Mouse (Mus musculus): ENCODE data around the gene Rpl37. TPM values are rescaled to one million over a fixed set of nuclear protein-coding genes. Genes with fewer than 3 reads are reported as not detected.

Gene Rpl37
- total and polyA plus RNA-seq, 3 experiments = 646 to 1,787 (median 1,083) TPM

DNA sequence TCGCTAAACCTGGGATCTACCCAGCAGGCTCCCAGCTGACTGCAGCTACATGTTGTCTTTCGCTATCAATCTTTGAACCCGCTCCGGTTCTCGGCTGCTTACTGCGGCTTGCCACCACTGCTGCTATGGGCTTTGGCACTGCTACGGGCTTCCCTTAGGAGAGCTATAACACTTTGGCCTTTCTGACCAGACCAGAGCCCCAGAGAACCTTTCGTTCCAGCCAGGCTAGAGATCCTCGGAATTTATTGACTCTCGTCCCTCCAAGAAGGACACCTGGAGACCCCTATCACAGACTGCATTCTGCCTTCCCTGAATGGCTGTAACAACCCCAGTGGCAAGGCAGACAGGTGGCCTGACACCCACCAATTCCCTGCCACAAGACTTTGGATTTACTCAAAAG, 26.3 kb upstream of the Rpl37 start:
- H3K27me3 ChIP-seq (replicated peaks) = no peaks in the 10 kb centered on the region
- H3K4me1 ChIP-seq (ENCODE audit: control insufficient read depth in 1 of 2, insufficient read depth in 2 of 2) = peaks cover 3 to 7% of the 10 kb centered on the region in 2 experiments; a peak in 2 of 4 replicates
- in situ Hi-C loops (cut with MboI; ENCODE audit: low pct_ligation_motif_present, low pct_unique_long_range_greater_than_20kb, low sequenced_read_pairs) = no loop called here
- H3K79me2 ChIP-seq (replicated peaks; ENCODE audit: control insufficient read depth, extremely low read depth, insufficient read depth, poor library complexity, severe bottlenecking) = no peaks in the 10 kb centered on the region
- H3K9me3 ChIP-seq (replicated peaks; ENCODE audit: low read length) = no peaks in the 10 kb centered on the region
- no peaks in the 10 kb centered on the region for H3K36me3 ChIP-seq (replicated peaks in 1 of 2; ENCODE audit: control insufficient read depth in 1 of 2, insufficient read depth in 1 of 2, low read length in 1 of 2)
- TF ChIP-seq NELFE (IDR thresholded peaks at IDR 0.05; ENCODE audit: low read depth, low read length) = no peak
- TF ChIP-seq KAT2A (IDR thresholded peaks at IDR 0.05; ENCODE audit: insufficient replicate concordance, low read length) = no peak
- no peak for TF ChIP-seq IRF4 (IDR thresholded peaks at IDR 0.05; ENCODE audit: low read depth, low read length)
- no peak for TF ChIP-seq PAX5 (IDR thresholded peaks at IDR 0.05; ENCODE audit: low read length)
- no peak for TF ChIP-seq CHD1 (IDR thresholded peaks at IDR 0.05; ENCODE audit: low read depth, low read length)
- no peak for TF ChIP-seq UBTF (IDR thresholded peaks at IDR 0.05; ENCODE audit: low read depth, low read length)
- no peak for TF ChIP-seq POLR2AphosphoS2 (IDR thresholded peaks at IDR 0.05; ENCODE audit: low read depth, low read length)
- TF ChIP-seq GABPA (IDR thresholded peaks at IDR 0.05; ENCODE audit: insufficient replicate concordance, low read depth, low read length) = no peak
- TF ChIP-seq ELF1 (IDR thresholded peaks at IDR 0.05; ENCODE audit: low read depth, low read length) = no peak
- TF ChIP-seq MAZ (IDR thresholded peaks at IDR 0.05; ENCODE audit: low read depth, low read length) = no peak
- no peak for TF ChIP-seq JUND (conservative IDR thresholded peaks at IDR 0.05; ENCODE audit: low read depth, low read length)
- no peak for TF ChIP-seq ETS1 (conservative IDR thresholded peaks at IDR 0.05; ENCODE audit: low read depth, low read length)
- no peak for TF ChIP-seq USF2 (conservative IDR thresholded peaks at IDR 0.05; ENCODE audit: low read depth, low read length)
- H3K4me2 ChIP-seq (ENCODE audit: insufficient read depth, low read depth, poor library complexity, severe bottlenecking) = no peak overlapping the region
- no peak overlapping the region for H3K27ac ChIP-seq (ENCODE audit: insufficient read depth, low read depth)
- dilution Hi-C loops (cut with MboI; ENCODE audit: extremely low pct_ligation_motif_present, extremely low pct_unique_long_range_greater_than_20kb, low sequenced_read_pairs) = no loop called here
- no peak overlapping the region for H3K9ac ChIP-seq (ENCODE audit: insufficient read depth, low read depth)
- H3K4me3 ChIP-seq (replicated peaks in 1 of 3; ENCODE audit: low read depth in 2 of 3, low read length in 2 of 3, poor library complexity in 1 of 3) = no peak overlapping the region
- no peak for DNase-seq (ENCODE audit: extremely low read depth)

DNA sequence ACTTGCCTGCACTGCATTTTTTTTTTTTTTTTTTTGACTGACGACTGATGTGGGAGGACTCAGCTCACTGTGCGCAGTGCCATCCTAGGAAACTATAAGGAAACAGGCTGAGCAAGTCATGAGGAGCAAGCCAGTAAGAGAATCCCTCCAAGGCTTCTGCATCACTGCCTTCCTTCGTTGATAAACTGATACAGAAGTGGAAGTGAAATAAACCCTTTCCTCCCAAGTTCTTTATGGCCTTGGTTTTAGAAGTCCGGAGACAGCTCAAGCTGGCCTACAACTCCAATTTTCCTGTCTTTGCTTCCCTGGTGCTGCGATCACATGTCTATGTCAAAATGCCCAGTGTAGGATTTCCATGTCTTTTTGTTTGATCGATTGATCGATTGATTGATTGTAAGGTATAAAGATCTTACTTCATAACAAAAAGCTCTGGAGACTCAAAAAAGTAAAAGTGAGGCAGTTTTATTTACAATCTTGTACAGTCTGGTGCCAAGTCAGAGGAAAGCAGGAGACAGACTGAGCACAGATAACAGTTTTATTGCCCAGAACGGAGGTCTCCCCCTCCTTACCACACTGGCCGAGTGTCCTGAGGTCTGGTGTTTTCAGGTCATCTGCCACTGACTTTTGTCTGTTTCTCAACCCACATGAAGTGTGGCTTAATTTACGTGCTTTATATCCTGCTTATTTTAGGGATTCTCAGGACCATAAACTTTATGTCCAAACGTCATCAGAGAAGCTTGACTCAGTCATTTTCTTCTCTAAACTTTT, 20.7 kb upstream of the Rpl37 start:
- no peak overlapping the region for H3K4me3 ChIP-seq (replicated peaks in 1 of 3; ENCODE audit: low read depth in 2 of 3, low read length in 2 of 3, poor library complexity in 1 of 3)
- in situ Hi-C loops (cut with MboI; ENCODE audit: low pct_ligation_motif_present, low pct_unique_long_range_greater_than_20kb, low sequenced_read_pairs) (no loop called here), dilution Hi-C loops (cut with MboI; ENCODE audit: extremely low pct_ligation_motif_present, extremely low pct_unique_long_range_greater_than_20kb, low sequenced_read_pairs) (no loop called here)
- no peak overlapping the region for H3K27ac ChIP-seq (ENCODE audit: insufficient read depth, low read depth)
- no peaks in the 10 kb centered on the region for H3K79me2 ChIP-seq (replicated peaks; ENCODE audit: control insufficient read depth, extremely low read depth, insufficient read depth, poor library complexity, severe bottlenecking)
- no peak overlapping the region for H3K4me2 ChIP-seq (ENCODE audit: insufficient read depth, low read depth, poor library complexity, severe bottlenecking)
- DNase-seq (ENCODE audit: extremely low read depth) = no peak
- H3K36me3 ChIP-seq (replicated peaks in 1 of 2; ENCODE audit: control insufficient read depth in 1 of 2, insufficient read depth in 1 of 2, low read length in 1 of 2) = peaks cover 18 to 30% of the 10 kb centered on the region in 2 experiments
- H3K9ac ChIP-seq (ENCODE audit: insufficient read depth, low read depth) = no peak overlapping the region
- no peaks in the 10 kb centered on the region for H3K27me3 ChIP-seq (replicated peaks)
- H3K9me3 ChIP-seq (replicated peaks; ENCODE audit: low read length) = no peaks in the 10 kb centered on the region
- H3K4me1 ChIP-seq (ENCODE audit: control insufficient read depth in 1 of 2, insufficient read depth in 2 of 2) = no peaks in the 10 kb centered on the region
- TF ChIP-seq JUN (IDR thresholded peaks at IDR 0.05; ENCODE audit: insufficient read depth, low read depth, low read length) = no peak

Data from CH12.LX (cell line).